Mouse (Mus musculus) layer of hippocampus, postnatal 36 days (tissue): ENCODE results near the gene 4930467E23Rik. TPM values are rescaled to one million over a fixed set of nuclear protein-coding genes. Genes with fewer than 3 reads are reported as not detected.
"Not testable (repeated sequence)": the region's sequence is repeated elsewhere in the genome, so short reads cannot be mapped to it uniquely, and the experiment has no call there.

Source experiments
- DNase-seq, 2 experiments: peaks; one replicate each; pipeline ENCODE4 v3.0.0; 2022
- total RNA-seq, 2 experiments: library from RNA; stranded (reverse); gene quantifications; 2 replicates each; pipeline ENCODE4 v1.2.3; 2021

Gene 4930467E23Rik
- total RNA-seq, 2 experiments from 2014 or later, result 0.60 to 0.94 TPM

DNA sequence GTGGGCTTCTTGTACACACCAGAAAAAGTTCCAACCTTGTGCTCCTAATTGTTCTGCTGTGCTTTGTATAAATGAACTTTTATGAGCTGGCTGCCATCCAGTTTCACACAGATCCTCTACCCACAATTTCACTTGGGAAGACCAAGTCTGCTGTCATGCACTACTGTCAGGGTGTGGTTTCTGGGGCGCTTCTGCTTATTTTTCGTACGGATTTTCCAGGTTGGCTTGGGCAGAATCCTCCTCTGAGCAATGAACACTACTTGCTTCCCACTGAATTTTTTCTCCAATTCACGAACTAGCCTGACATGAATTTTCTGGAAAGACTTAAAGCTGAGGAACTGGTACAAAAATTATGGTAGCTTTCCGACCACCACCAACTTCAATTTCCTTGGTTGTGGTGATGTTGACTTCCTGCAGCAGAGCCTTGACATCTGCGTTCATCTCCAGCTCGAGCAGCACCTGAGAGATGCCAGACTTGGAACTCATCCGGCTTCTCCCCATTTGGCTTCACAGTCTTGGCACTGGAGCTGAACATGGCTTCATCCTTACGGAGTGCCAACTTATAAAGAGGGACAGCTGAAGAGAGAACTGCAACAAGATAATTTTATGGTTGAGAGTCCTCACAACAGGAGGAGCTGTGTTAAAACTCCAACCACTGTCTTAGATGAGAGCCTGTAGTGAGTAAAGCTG, 18.1 kb upstream of the 4930467E23Rik start:
- DNase-seq, result not testable (repeated sequence)

DNA sequence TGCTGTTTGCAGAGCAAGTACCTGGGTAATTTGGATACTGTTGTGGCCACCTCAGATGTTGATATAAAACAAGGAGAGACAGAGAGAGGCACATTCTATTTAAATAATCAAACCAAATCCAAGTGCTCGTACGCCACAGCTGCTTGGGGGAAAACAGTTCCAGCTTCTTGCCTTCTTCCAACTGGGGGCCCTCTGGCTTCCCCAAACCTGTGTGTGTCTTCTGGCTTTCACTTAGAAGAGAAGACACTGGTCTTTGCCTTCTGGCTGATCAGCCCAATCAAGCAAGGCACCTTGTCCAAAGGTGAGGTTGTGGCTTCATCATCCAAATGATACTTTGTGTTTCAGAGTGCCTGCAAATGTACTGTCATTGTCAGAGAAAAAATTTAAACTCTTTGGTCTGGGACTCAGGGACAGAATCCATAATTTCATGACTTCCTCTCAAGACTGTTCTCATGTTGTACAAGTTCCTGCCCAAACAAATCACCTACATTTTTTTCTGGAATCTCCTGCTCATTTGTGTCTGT, 17.1 kb upstream of the 4930467E23Rik start:
- not testable (repeated sequence) for DNase-seq

DNA sequence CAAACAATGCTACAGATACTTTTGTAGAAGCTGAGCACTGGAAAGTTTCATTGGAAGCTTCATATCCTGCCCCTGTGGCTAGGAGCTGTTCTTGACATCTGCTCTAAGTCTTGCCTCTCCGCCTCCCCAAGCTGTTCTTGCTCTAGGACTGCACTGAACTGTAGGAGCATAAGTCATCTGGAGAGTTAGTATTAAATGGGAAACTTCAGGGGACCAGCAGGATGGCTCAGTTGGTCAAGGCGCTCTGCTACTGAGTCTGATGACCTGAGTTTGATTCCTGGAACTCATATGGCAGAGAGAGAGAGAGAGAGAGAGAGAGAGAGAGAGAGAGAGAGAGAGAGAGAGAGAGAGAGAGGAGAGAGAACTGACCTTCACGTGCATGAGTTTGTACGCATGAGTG, 16.6 kb upstream of the 4930467E23Rik start:
- DNase-seq, result not testable (repeated sequence)

DNA sequence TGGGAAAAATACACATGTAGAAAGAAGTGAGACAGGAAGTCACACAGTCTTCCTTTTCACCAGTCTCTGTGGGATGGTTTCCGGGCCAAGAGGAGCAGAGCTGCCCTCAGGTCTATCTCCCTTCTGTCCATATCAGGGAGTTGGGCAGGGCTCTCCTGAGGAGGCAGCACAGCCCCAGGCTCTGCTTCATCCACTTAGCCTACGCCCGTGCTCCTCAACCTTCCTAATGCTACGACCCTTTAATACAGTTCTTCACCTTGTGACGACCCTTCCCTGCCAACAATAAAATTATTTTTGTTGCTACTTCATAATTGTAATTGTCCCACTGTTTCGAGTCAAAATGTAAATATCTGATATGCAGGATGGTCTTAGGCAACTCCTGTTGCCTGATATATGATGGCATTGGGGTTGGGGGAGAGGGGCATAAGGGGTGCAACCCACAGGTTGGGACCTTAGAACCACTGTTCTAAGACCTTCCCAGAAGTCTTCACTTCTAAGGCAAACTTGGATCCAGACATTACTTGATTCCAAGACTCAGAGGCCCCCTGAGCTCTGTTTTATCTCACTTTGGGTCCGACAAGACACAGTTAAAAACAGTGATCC, 16.0 kb upstream of the 4930467E23Rik start:
- peak in 1 of 2 experiments; percentile 3 for DNase-seq

DNA sequence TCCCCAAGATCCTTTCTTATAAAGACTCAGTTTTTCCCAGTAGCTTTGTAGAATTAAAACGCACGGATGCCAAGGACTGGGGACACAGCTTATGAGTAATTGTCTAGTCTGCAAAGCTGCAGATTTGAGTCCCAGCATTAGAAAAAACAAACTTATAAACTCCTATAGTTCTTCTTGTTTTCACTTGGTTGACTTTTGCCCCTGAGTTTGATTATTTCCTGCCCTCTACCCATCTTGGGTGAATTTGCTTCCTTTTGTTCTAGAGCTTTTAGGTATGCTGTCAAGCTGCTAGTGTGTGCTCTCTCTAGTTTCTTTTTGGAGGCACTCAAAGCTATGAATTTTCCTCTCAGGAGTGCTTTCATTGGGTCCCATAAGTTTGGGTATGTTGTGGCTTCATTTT, 14.9 kb upstream of the 4930467E23Rik start:
- not testable (repeated sequence) for DNase-seq

DNA sequence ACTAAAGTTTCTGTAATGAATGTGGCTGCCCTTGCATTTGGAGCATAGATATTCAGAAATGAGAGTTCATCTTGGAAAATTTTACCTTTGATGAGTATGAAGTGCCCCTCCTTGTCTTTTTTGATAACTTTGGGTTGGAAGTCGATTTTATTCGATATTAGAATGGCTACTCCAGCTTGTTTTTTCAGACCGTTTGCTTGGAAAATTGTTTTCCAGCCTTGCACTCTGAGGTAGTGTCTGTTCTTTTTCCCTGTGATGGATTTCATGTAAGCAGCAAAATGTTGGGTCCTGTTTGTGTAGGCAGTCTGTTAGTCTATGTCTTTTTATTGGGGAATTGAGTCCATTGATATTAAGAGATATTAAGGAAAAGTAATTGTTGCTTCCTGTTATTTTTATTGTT, 14.1 kb upstream of the 4930467E23Rik start:
- DNase-seq, result not testable (repeated sequence)

DNA sequence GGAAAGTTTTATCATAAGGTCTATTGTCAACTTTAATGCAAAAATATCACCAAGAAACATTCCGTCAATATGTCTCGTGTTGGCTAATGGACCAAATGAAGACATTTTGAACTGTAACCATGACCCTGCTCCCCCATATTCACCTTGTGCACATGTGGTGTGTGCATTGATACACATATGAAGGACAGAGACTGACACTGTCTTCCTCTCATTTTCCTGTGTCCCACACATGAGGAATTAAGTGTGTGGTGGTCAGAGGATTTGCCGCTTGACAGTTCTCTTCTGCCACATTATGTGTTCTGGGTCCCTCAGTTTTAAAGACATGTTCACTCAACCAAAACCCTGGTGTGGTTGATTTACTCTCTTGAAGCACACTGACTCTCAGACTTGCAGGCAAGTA, 11.5 kb upstream of the 4930467E23Rik start:
- DNase-seq, result peak in 1 of 2 experiments; percentile 23

DNA sequence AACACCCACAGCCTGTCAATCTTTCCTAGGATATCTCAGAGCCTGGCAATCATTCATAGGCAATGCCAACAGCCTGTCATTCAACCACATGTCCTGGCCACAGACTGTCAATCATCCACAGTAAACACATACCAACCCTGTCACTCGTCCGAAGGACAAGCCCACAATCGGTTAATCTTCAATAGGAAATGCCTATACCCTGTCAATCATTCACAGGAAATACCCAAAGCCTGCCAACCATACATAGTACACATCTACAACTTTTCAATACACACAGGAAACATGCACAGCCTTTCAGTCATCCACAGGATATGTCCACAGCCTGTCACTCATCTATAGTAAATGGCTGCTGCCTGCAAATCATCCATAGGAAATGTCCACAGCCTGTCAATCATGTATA, 9.9 kb upstream of the 4930467E23Rik start:
- peak in 1 of 2 experiments; percentile 12 for DNase-seq

DNA sequence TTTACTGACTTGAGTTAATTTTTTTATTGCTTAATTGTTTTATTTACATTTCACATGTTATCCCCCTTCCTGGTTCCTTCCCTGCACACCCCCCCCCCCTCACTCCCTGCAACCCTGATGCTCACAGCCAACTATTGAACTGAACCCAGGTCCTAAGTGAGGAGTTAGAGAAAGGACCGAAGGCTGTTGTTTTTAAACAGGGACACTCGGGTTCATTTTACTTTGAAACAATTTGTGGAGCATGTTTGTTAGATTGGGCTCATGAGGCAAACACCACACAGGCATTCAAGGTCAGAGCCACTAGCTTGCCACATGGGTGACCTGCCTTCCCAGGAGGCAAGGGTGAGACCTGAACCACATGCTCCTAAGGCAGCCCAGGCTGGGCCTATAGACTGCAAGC, 4.5 kb upstream of the 4930467E23Rik start:
- not testable (repeated sequence) for DNase-seq

DNA sequence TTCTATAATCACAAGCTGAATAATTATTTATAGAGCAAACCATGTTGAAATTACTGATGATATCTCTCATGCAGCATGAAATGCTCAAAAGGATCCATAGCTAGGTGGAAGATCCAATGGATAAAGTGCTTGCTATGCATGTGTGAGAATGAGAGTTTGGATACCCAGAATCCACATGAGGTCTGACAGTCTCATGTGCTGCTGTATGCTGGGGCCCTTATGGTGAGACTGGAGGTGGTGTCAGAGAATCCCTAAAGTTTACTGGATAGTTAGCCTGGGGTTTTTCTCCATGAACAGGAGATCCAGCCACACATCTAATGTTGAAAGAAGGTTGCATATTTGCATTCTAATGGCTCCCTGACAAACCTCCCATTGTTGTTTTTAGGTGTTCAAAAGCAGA, 22.4 kb downstream of the 4930467E23Rik start:
- DNase-seq, result peak in 1 of 2 experiments; percentile 1

DNA sequence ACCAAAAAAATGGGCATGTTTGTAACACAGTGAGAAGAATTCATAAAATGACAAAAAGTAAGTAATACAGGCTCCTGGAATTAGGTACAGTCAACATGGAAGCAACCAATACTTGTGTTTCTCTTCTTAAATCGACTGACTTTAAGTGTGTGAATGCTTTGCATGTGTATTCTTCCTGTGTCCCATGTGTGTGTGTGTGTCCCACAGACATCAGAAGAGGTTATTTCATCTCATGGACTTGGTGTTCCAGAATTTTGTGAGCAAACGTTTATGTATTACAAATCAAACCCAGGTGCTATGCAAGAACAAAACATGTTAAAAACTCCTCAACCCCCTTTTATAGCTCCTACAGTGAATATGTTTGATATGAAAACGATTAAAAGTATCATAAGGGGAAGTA, 24.8 kb downstream of the 4930467E23Rik start:
- not testable (repeated sequence) for DNase-seq

DNA sequence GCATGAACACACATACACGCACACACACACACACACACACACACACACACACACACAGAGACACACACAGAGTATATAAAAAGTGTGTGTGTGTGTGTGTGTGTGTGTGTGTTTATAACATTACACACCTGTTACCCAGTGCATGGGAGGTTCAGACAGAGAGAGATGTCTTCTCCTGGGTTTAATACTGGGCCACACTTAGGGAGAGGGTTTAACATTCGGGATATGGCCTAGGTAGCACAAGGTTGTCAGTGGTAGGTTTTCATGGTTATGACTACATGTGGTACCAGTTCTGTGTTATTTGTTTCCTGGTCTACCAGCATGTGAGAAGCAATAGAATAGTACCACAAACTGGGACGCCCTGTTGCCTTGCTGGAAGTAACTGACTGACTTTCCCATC, 25.6 kb downstream of the 4930467E23Rik start:
- DNase-seq, result not testable (repeated sequence)

DNA sequence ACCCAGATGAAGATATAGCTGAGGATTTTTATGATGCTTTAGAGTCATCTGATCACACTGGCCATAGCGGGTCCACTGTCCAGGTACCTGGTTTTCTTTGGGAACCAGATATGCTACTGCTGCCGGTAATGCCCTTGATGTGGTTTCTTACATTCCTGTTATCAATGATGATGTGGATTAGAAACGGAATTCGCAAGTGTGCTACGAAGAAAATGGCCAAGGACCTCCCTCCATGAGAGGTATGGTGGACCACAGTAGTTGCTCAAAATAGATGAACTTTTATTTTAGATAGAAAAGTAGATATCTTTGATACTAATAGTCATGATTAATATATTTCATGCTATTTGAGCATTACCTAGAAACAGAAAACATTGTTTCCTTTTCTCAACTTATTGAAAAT, 32.3 kb downstream of the 4930467E23Rik start:
- DNase-seq, result not testable (repeated sequence)

DNA sequence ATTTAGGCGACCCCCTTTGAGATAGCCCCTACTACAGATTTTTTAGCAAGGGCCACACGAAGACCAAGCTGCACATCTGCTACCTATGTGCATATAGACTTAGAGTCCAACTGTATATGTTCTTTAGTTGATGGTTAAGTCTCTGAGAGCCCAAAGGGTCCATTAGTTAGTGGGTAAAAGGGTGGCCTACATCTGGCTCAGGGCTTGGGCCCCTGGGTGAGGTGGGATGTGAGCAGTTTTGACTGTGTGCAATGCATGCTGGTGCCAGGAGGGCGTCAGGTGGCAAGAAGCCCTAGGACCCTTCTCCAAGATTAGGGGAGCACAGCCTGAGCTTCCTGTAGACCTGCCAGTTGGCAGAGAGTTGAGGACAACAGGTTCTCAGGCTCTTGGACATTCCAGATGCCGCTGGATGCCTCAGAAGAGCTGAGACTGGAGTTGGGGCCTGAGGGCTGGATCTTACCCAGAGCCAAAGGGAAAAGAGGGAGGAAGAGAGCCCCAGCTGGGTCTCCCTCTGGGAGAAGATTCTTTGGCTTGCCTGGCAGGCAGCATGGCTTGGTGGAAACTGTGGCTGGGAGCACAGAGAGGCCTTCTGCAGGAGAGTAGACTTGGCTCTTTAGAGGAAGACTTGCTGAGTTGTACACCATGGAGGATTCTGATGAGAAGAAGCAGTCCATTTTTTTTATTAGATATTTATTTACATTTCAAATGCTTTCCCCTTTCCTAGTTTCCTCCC, 33.6 kb downstream of the 4930467E23Rik start:
- not testable (repeated sequence) for DNase-seq

DNA sequence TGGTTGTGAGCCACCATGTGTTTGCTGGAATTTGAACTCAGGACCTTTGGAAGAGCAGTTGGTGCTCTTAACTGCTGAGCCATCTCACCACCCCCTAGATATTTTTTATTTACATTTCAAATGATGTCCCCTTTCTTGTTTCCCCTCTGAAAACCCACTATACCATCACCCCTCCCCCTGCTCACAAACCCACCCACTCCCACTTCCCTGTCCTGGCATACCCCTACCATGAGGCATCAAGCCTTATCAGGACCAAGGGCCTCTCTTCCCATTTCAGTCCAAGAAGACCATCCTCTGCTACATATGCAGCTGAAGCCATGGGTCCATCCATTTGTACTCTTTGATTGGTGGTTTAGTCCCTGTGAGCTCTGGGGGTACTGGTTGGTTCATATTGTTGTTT, 36.2 kb downstream of the 4930467E23Rik start:
- not testable (repeated sequence) for DNase-seq

DNA sequence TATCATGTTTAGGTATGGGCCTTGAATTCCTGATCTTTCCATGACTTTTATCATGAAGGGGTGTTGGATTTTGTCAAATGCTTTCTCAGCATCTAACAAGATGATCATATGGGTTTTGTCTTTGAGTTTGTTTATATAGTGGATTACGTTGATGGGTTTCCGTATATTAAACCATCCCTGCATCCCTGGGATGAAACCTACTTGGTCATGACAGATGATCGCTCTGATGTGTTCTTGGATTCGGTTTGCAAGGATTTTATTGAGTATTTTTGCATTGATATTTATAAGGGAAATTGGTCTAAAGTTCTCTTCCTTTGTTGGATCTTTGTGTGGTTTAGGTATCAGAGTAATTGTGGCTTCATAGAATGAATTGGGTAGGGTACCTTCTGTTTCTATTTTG, 44.1 kb downstream of the 4930467E23Rik start:
- DNase-seq, result not testable (repeated sequence)

DNA sequence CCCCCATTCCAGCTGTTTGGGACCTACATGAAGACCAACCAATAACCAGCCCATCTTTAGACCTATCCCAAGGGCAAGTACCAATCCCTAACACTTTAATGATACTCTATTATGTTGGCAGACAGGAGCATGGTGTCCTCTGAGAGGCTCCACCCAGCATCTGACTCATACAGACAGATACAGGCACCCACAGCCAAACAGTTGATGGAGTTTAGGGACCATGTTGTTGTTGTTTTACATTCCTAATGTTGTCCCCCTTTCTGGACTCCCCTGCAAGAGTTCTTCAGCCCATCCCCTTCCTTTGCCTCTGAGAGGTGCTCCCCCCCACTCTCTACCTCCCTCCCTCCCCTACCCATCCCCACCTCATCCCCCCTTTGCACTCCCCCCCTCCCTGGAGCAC, 46.9 kb downstream of the 4930467E23Rik start:
- not testable (repeated sequence) for DNase-seq

DNA sequence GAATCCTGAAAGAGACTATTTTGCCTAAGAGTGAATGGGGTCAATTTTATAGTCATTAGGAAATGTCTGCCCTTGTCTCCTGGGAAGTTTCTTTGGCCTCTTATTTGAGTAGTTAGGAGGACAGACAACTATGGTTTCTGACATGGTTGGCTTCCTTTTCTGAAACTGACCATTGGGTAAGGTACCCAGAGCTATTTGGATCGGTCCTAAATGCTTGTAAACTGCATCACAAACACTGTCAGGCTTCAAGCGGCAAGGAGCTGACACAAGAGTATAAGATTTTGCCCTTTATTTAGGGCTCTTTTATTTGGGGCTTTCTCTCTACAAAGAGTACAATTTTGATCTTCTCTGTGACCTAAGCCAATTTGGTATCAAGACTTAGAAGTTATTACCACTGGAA, 48.1 kb downstream of the 4930467E23Rik start:
- not testable (repeated sequence) for DNase-seq

DNA sequence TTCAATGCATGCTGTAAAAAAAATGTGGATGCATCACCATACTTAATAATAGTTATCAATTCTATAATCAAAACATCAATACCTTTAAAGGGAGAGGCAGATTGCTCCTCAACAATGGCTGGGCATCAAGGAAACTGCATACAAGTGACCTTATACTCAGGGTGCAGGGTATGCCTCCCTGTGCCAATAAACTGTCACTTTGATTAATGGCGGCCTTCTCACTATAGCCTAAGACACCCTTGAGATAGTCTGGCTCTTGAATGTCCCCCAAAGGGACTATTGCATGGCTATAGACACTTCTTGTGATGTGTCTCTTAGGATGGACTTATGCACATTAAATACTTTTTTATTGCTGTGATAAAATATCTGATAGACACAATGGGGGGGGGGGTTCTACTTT, 48.8 kb downstream of the 4930467E23Rik start:
- not testable (repeated sequence) for DNase-seq

DNA sequence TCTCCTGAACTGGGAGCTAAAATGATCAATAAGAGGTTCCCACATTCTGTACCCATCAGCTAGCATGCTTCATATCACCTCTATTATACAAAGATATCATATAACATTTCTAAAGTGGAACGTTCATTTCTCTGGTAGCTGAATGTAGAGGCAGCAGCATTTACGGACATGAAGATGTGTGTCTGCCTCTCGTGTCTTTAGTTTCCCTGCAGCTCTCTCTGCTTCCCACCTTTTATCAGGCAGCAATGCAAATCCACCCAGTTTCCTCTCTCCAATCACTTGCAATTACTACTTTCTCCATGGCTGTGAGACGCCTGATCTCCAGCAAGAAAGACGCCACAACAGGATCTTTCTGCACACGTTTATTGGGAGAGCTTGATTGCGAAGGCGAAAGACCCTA, 49.5 kb downstream of the 4930467E23Rik start:
- not testable (repeated sequence) for DNase-seq

DNA sequence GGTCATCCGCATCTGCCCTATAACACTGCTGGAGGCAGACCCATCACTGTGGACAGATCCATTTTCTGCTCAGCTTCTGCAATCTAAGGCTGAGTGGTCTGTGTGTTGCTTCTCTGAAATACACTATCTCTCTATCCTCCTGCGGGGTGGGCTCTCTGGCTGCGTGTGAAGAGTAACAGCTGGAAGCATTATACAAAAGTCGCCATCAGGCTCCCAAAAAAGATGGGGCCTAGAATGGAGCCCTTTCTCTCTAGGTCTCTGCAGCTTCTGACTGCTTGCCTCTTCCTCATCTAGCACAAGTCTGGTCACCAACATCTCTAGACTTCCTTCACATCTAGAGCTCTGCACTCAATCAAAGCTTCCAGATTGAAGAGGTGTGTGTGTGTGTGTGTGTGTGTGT, 50.8 kb downstream of the 4930467E23Rik start:
- not testable (repeated sequence) for DNase-seq

DNA sequence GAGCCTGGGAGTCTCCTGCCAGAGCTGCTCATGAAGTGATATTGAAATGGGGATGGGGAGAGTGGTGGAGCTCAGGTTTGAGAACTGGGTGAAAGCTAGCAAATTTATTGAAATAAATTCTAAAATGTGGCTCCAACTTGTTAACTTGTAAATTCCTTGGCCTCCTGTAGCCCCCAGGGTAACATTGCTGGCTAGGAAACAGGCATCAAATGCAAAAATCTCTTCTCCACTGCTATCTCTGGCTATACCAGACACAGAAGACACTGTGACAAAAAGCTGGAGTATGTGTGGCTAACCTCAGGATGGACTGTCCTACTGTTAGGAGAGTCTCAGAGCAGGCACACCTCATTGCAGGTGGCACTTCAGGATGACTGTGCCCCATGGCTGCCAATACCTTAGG, 51.3 kb downstream of the 4930467E23Rik start:
- not testable (repeated sequence) for DNase-seq
